Mouse (Mus musculus) spleen, postnatal 36 days (tissue): ENCODE data around the gene Dnajb4.

ENCODE experiments used
- DNase-seq, 2 experiments: peaks; one replicate each; pipeline ENCODE4 v3.0.0; 2022; ENCODE audit warnings: low spot score in 2 of 2, mixed read lengths in 1 of 2

Dnajb4 gene

DNA sequence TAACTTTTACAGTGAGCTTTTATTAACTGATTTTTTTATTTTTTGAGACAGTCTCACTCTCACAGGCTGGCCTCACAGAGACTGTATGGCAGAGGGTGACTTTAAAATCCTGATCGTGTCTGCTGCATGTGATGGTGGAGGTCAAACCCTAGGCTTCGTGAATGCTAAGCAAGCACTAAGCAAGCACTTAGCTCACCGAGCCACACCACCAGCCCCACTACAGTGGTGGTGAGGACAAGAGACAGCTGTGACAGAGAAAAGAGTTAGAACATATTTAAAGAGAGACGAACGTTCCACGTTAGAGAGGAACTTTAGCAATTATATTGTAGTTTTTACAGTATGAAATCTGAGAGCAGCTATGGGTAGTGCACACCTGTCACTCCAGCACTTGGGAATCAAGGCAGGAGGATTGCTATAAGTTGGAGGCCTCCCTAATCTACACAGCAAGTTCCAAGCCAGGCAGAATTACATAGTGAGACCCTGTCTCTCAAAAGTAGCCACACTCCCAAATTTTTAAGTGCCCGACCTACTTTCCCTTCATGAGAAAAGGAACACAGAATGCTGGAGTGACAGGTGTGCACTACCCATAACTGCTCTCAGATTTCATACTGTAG lies 37.7 kb downstream of the Dnajb4 start:
- no peak for DNase-seq

DNA sequence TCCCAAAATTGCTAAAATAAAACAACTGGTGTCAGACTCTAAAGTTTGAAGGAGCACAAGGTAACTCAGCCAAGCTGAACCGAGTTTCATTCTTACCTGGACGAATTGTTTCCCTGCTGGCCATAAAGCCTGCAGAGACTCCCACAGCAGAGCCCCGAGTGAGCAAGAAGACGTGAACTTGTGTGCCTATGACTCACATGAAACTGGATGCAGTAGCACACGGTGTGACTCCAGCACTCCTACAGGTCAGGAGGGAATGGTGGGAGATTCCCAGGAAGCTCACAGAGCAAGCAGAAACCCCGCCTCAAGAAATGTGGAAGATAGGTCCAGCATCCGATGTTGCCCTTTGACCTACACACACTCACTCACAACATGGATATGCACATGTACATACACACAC lies 38.2 kb downstream of the Dnajb4 start:
- no peak for DNase-seq

DNA sequence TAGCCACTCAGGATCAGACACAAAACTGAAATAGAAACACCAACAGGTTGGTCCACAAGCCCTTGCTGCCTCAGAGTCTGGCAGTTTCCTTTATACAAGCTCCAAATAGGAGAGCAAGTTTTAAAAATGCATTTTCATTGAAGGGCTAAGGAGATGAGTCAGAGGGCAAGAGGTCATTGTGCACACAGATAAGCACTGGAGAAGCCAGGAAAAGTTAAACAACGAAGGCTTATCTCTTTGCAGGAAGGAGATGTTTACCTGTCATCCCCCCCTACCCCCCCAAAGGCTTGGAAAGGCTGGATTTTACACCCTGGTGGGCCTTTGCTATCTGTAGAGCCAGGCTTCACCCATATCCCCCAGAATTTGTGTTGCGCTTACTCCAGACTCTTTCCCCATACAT lies 38.9 kb downstream of the Dnajb4 start:
- no peak for DNase-seq

- DNase-seq: no peak
Measured at GRCm38 (mm10) chr3:152170407-152170806, 39.7 kb downstream of the Dnajb4 start.

DNA sequence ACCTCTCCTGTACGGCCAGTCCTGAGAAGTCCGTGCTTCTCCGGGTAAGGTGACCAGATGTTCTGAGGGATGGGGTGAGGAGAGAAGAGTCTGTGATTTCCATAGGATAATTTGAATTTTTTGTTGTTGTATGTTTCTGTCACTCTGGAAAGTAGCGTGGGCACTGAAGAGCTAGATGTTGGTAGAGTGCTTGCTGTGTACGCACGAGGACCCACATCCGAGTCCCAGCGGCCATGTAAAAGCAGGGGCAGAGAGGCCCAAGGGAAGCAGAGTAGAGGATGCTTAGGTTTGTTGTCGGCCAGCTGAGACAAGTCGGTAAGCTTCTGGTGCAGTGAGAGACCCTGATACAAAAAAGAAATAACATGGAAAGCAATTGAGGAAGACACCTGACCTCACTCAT lies 42.1 kb downstream of the Dnajb4 start:
- DNase-seq: no peak

- no peak for DNase-seq
Measured at GRCm38 (mm10) chr3:152166699-152167451, 43.2 kb downstream of the Dnajb4 start.

DNA sequence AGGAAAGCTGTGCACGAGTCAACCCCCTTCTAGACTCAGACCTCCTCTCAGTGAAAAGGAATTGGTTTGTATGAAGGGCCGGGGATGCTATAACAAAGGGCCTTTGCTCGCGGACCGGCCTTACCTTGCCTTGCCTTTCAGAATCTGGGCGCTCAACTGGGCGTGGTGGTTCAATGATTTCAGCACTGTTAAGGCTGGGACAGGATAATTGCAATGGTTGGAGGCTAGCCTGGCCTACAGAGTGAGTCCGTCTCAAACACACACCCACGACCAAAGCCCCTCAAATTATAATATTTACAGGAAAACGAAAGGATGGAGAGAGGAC lies 44.0 kb downstream of the Dnajb4 start, which contains the start of gene Gipc2:
Gene Gipc2 (minus strand): TSS at position 132 of the 325 bp plus-strand sequence.
- DNase-seq: no peak

DNA sequence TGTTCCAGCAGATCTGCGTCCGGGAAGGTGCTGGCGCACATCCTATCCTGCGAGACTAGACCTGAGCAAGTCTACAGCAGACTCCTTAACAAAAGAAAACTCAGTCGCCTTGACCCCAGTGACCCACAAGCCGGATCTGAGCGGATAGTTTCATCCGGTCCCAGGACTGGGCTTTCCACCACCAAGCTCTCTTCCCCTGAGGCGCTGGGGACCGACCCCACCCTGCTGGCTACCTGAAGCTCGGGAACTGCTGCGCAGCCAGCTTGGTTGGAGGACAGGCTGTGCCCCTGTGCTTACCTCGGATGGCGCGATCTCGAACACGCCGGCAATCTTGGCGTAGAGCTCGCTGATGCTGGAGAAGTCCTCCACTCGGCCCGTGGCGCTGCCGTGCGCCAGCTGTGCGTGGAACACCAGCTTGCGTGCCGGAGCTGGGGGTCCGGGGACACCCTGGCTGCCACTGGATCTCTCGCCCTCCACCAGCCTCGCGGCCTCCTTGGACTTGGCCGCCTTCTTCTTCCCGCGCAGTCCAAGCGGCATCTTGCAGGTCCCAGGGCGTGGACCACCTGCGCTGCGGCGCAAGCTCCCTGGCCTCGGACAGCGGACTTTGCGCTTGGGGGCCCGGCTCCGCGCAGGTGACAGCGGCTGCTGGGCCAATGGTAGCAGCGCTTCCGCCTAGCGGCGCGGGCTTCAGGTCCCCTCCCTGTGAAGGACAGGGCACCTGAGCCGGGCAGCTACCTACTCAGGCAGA lies 44.6 kb downstream of the Dnajb4 start:
- no peak for DNase-seq

- no peak for DNase-seq
Measured at GRCm38 (mm10) chr3:152165014-152165350, 45.1 kb downstream of the Dnajb4 start.

DNA sequence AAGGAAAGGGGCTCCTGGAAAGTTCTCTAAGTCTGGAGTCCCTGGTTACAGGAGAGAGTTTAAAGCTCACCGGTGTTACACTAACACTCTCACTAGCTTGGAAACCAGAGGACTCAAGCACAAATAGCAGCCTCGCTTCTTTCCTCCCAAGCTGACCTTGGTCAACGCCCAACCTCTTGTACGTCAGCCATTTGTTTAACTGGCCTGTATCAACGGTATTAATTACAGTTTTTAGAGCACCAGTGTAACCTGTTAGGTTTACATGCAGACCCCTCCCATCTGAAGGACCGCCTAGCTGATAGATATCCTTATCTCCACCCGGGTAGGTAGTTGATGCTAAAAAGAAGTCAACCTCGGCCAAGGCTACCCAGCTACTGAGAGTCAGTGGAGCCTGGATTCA lies 46.8 kb downstream of the Dnajb4 start:
- DNase-seq: no peak

DNA sequence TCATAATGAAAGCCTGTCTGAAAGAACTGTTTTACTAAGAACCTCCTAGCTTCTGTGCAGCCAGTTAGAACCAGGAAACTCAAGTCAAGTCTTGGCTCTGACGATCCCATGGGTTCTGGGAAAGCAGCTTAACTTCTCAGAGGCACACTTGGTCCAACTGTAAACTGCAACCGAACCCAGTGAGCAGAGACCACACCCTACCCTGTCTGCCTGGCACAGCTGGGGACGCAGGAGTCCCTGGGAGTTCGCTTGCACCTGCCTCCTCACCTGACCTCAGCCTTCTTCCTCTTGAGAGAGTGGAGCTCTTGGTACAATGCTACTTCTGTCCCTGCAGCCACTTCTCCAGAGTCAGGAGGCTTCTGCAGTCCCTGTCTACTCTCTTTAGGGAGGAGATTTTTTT lies 49.5 kb downstream of the Dnajb4 start:
- DNase-seq: peak in 1 of 2 experiments; percentile 18

DNA sequence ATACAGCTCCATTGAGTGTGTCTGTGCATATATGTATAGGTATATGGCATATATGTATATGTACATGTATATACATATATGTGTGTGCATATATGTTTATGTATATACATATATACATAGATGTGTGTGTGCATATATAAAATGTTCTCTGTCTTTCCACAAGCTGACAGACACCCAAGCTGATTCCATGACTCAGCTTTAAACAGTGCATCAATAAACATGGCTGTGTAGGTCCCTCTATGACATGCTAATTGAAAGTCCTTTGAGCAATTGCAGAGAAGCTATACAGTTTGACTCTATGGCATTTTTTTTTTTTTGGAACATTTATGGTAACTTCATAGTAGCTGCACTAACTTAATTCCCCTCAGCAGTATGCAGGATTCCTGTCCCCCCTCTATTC lies 50.8 kb downstream of the Dnajb4 start:
- DNase-seq: no peak

DNA sequence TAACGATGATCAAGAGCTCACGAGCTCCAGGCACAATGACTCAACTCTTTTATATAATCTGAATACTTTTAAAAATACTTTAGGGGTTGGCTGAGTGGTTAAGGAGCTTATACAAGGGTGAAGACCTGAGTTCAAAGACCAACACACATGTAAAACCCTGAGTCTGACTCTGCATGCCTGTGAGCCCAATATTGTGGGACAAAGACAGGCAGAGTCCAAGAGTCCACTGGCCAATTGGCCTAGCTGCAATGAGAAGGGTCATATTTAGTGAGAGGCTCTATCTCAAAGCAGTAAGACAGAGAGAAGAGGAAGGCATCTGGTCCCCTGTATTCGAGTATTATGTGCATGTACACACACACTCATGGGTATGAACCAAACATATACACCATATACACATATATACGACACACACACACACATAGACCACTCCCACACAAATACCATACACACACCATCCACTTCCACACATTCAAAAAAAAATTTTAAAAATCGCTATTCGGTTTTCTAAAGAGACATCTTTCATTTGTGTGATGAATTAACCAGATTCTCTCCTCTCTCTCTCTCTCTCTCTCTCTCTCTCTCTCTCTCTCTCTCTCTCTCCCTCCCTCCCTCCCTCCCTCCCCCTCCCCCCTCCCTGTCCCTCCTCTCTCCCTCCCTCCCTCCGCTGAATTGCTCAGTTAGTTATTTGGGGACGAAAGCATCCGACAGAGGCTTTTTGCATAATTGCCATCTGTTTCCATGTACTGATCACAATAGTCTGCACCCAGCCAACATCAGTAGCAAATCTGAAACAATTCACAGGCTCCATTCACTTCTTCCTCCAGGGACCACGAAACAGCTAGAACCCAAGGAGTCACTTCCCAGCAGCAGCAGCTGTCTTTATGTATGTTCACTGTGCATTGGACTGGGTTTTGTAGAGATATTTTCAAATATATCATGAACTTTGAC lies 51.5 kb downstream of the Dnajb4 start:
- DNase-seq: no peak

GRCm38 (mm10) chr3:152156816-152157496 lies 53.1 kb downstream of the Dnajb4 start:
- no peak for DNase-seq

GRCm38 (mm10) chr3:152155296-152155948 lies 54.7 kb downstream of the Dnajb4 start:
- DNase-seq: no peak

GRCm38 (mm10) chr3:152154095-152154494 lies 56.0 kb downstream of the Dnajb4 start:
- DNase-seq: peak in 1 of 2 experiments; percentile 19

GRCm38 (mm10) chr3:152153152-152153551 lies 57.0 kb downstream of the Dnajb4 start:
- DNase-seq: no peak

GRCm38 (mm10) chr3:152152483-152152804 lies 57.7 kb downstream of the Dnajb4 start:
- DNase-seq: peak; percentile 55 to 76

- DNase-seq: no peak
Measured at GRCm38 (mm10) chr3:152151725-152152482, 58.2 kb downstream of the Dnajb4 start.

GRCm38 (mm10) chr3:152149863-152150262 lies 60.2 kb downstream of the Dnajb4 start:
- no peak for DNase-seq
